In the genomic region with DNA sequence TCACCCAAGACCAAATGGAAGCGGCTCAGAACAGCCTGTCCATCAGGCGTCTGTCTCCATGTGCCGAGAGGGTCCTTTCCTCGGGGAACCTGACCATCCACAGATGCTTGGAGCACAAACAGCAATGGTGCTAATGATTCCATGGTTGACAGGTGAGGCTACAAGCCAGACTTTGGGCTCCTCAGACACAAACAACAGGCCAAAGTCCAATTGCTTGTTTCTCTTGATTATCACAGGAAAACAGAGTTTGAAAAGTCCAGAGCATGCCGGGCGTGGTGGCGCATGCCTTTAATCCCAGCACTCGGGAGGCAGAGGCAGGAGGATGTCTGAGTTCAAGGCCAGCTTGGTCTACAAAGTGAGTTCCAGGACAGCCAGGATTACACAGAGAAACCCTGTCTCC, we compare ENCODE assay signal across 27 mouse cellular contexts. TPM values are rescaled to one million over a fixed set of nuclear protein-coding genes. Genes with fewer than 3 reads are reported as not detected.
A peak's percentile ranks its signal among the peaks of the same experiment; 100 is the strongest.
DNase-seq lines count a peak whose midpoint lies in the region; ATAC-seq lines count a peak whose summit lies in the region.
"Had no signal": no experiment of that assay in that cellular context is flagged by ENCODE, and none has a peak within 500 bp of the region (broad histone marks: within the 10 kb centered on the region; RNA-seq: fewer than 3 reads in every experiment).

No protein-coding gene starts in this region.

- peaks cover 92% of the 10 kb centered on the region for H3K36me3 ChIP-seq in kidney, embryonic 14.5 days (ENCODE audit: control insufficient read depth, insufficient read depth, low read length)

- no peak overlapping the region for H3K27ac ChIP-seq in kidney, embryonic 14.5 days (ENCODE audit: low read depth, low read length)
- H3K27ac ChIP-seq: embryonic facial prominence, embryonic 13.5 days; embryonic facial prominence, embryonic 15.5 days; forebrain, embryonic 10.5 days; forebrain, embryonic 12.5 days had no signal

- H3K9me3 ChIP-seq in kidney, embryonic 14.5 days (ENCODE audit: control insufficient read depth, low read length) = no peaks in the 10 kb centered on the region
- H3K9me3 ChIP-seq: embryonic facial prominence, embryonic 13.5 days; embryonic facial prominence, embryonic 15.5 days; forebrain, embryonic 10.5 days; forebrain, embryonic 12.5 days; G1E had no signal

- H3K9ac ChIP-seq in kidney, embryonic 14.5 days (ENCODE audit: low read depth, low read length) = no peak overlapping the region
- H3K9ac ChIP-seq: embryonic facial prominence, embryonic 13.5 days; embryonic facial prominence, embryonic 15.5 days; forebrain, embryonic 12.5 days had no signal

- no peaks in the 10 kb centered on the region for H3K27me3 ChIP-seq in kidney, embryonic 14.5 days (ENCODE audit: control insufficient read depth, insufficient read depth, low read length)
- H3K27me3 ChIP-seq: CH12.LX; embryonic facial prominence, embryonic 13.5 days; embryonic facial prominence, embryonic 15.5 days; forebrain, embryonic 12.5 days; Patski had no signal

- H3K4me2 ChIP-seq in kidney, embryonic 14.5 days (replicated peaks; ENCODE audit: low read depth, low read length) = no peak overlapping the region
- H3K4me2 ChIP-seq: embryonic facial prominence, embryonic 13.5 days; embryonic facial prominence, embryonic 15.5 days; forebrain, embryonic 12.5 days had no signal

- ATAC-seq in kidney, embryonic 14.5 days (ENCODE audit: low FRiP score, low TSS enrichment) = no peak
- ATAC-seq: activated CD4-positive, CD25-positive, alpha-beta regulatory T cell, adult 4 months; CD4-positive, CD25-positive, alpha-beta regulatory T cell, adult 4 months; forebrain, embryonic 14.5 days; Patski had no signal

- no peaks in the 10 kb centered on the region for H3K4me1 ChIP-seq in kidney, embryonic 14.5 days (ENCODE audit: control insufficient read depth, insufficient read depth, low read length)
- H3K4me1 ChIP-seq: embryonic facial prominence, embryonic 15.5 days; forebrain, embryonic 10.5 days; forebrain, embryonic 12.5 days had no signal

- 97% methylated on average over 8 of the region's 8 CpGs for WGBS in kidney, embryonic 14.5 days

- DNase-seq in kidney, adult 11 months = peak; percentile 31
- DNase-seq in kidney, adult 18-20 months = no peak
- peak; percentile 29 to 35 for DNase-seq in kidney, adult 8-10 months
- DNase-seq in kidney, postnatal 14 days = no peak
- peak; percentile 39 to 45 for DNase-seq in kidney, postnatal 36 days
- DNase-seq in yolk sac, embryonic 10.5 days (ENCODE audit: low spot score) = peak; percentile 35
- DNase-seq: adrenal gland, adult 8-10 months; adrenal gland, postnatal 14 days; B cell, adult 2 months; cerebellum, adult 18-20 months; cerebellum, adult 8-10 months; cerebellum, adult 9-11 months; cerebellum, postnatal 14 days; cerebellum, postnatal 36 days; embryo, embryonic 11 days had no signal

- H3K4me3 ChIP-seq in kidney, embryonic 14.5 days (ENCODE audit: low read length) = no peak overlapping the region
- H3K4me3 ChIP-seq: embryonic facial prominence, embryonic 13.5 days; embryonic facial prominence, embryonic 15.5 days; erythroblast, embryonic 14.5 days; forebrain, embryonic 10.5 days; forebrain, embryonic 12.5 days had no signal

RNA-seq across cellular contexts. Expression of gene Kif1b, which starts 47.2 kb away (rescaled TPM):
- polyA plus RNA-seq in kidney, embryonic 14.5 days (2014; fragmentation: Nextera tagmentation; extraction: Ambion mirVana) = 25.6 and 35.7 TPM in 2 replicates
- polyA plus RNA-seq: erythroblast, embryonic 14.5 days had no signal

Comparison
In these comparisons a context has a peak if more than half of its experiments do, and no peak if none do; other contexts are left out.
1. DNase-seq: peak in kidney, adult 11 months (single experiment), kidney, adult 8-10 months (2 of 2), kidney, postnatal 36 days (2 of 2) and yolk sac, embryonic 10.5 days (single experiment); none in kidney, adult 18-20 months (single experiment) and kidney, postnatal 14 days (single experiment).